ENCODE assay signal across 9 mouse cellular contexts in the genomic region with DNA sequence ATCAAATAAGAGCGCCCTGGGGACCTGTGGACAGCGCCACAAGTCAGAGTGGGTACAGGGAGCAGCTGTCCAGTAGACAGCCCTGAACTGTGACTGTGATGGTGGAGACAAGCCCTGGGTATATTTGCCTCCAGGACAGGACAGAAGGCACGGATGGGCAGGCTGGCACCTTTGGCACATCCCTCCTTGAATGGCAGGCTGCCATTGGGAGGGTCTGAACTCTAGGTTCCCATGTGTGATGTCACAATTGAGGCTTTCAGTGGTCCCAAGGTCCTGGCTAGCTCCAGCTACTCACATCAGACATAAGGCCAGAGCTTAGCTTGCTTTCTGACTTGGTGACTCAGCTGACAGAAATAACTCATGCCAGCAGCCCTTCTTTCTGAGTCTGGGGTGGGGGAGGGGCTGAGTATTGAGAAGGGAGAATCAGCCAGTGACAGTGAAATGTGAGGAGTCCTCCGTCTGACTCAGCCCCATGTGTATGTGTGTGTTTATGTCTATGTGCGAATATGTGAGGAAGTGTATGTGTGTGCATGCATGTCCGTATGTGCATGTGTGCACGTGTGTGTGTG.
DNase-seq lines count a peak whose midpoint lies in the region; ATAC-seq and TF ChIP-seq lines count a peak whose summit lies in the region.
"Had no signal": no experiment of that assay in that cellular context is flagged by ENCODE, and none has a peak within 500 bp of the region (broad histone marks: within the 10 kb centered on the region; RNA-seq: fewer than 3 reads in every experiment).

No protein-coding gene starts in this region.

- ATAC-seq in kidney, postnatal 0 days (replicated peaks; ENCODE audit: low FRiP score, low read depth), result no peak
- no peak for ATAC-seq in monocyte, adult 5-6 weeks (replicated peaks; ENCODE audit: insufficient number of reproducible peaks, low FRiP score, low TSS enrichment, poor library complexity, severe bottlenecking)
- ATAC-seq in forebrain, embryonic 15.5 days (replicated peaks), result no peak

- no peak overlapping the region for H3K9ac ChIP-seq in kidney, postnatal 0 days (ENCODE audit: low read depth, low read length)
- H3K9ac ChIP-seq in forebrain, embryonic 15.5 days (replicated peaks), result no peak overlapping the region
- H3K9ac ChIP-seq: midbrain, embryonic 12.5 days had no signal

- no peaks in the 10 kb centered on the region for H3K9me3 ChIP-seq in kidney, postnatal 0 days (replicated peaks; ENCODE audit: low read length)
- no peaks in the 10 kb centered on the region for H3K9me3 ChIP-seq in forebrain, embryonic 15.5 days
- H3K9me3 ChIP-seq: midbrain, embryonic 12.5 days had no signal

- no peak overlapping the region for H3K4me3 ChIP-seq in kidney, postnatal 0 days (replicated peaks; ENCODE audit: low read depth, low read length)
- H3K4me3 ChIP-seq in forebrain, embryonic 15.5 days, result no peak overlapping the region
- H3K4me3 ChIP-seq: midbrain, embryonic 12.5 days had no signal

- peak; percentile 20 for DNase-seq in kidney, postnatal 0 days (ENCODE audit: low spot score)
- no peak for DNase-seq in kidney, adult 8-10 months
- peak; percentile 84 to 92 for DNase-seq in adrenal gland, adult (ENCODE audit: inconsistent age in 2 of 2, low spot score in 1 of 2)
- peak; percentile 71 for DNase-seq in fibroblast of lung, adult 2 months (ENCODE audit: low read depth)
- peak; percentile 24 to 32 for DNase-seq in layer of hippocampus, postnatal 25 days (ENCODE audit: extremely low spot score in 1 of 2, low spot score in 1 of 2)
- no peak for DNase-seq in spleen, postnatal 14 days (ENCODE audit: low spot score in 2 of 2)

- H3K4me1 ChIP-seq in kidney, postnatal 0 days (replicated peaks; ENCODE audit: insufficient read depth, low read length), result peaks cover 13% of the 10 kb centered on the region
- peaks cover 4% of the 10 kb centered on the region; the same call in 1 of the 2 replicates for H3K4me1 ChIP-seq in forebrain, embryonic 15.5 days

- no peak for TF ChIP-seq CTCF in kidney, postnatal 0 days (IDR thresholded peaks at IDR 0.05; ENCODE audit: low read depth)

- H3K4me2 ChIP-seq in kidney, postnatal 0 days (ENCODE audit: low read length), result no peak overlapping the region
- no peak overlapping the region for H3K4me2 ChIP-seq in forebrain, embryonic 15.5 days (replicated peaks)
- H3K4me2 ChIP-seq: midbrain, embryonic 12.5 days had no signal

- no peaks in the 10 kb centered on the region for H3K36me3 ChIP-seq in kidney, postnatal 0 days (ENCODE audit: insufficient read depth, low read length)
- H3K36me3 ChIP-seq in forebrain, embryonic 15.5 days, result no peaks in the 10 kb centered on the region
- H3K36me3 ChIP-seq: midbrain, embryonic 12.5 days had no signal

- H3K27me3 ChIP-seq in kidney, postnatal 0 days (ENCODE audit: insufficient read depth, low read length), result no peaks in the 10 kb centered on the region
- no peaks in the 10 kb centered on the region for H3K27me3 ChIP-seq in forebrain, embryonic 15.5 days
- H3K27me3 ChIP-seq: midbrain, embryonic 12.5 days had no signal

- 64% methylated on average over 7 of the region's 7 CpGs for WGBS in kidney, postnatal 0 days
- 80% methylated on average over 7 of the region's 7 CpGs for WGBS in forebrain, embryonic 15.5 days

- H3K27ac ChIP-seq in kidney, postnatal 0 days, result no peak overlapping the region
- H3K27ac ChIP-seq in forebrain, embryonic 15.5 days (replicated peaks), result no peak overlapping the region
- H3K27ac ChIP-seq: midbrain, embryonic 12.5 days had no signal

Comparison
In these comparisons a context has a peak if more than half of its experiments do, and no peak if none do; other contexts are left out.
1. DNase-seq: peak in kidney, postnatal 0 days (single experiment), adrenal gland, adult (2 of 2), fibroblast of lung, adult 2 months (single experiment) and layer of hippocampus, postnatal 25 days (2 of 2); none in kidney, adult 8-10 months (0 of 2) and spleen, postnatal 14 days (0 of 2).